Mouse (Mus musculus): ENCODE measurements at regions not wholly inside any gene's neighbourhood (a gene's known extent, or its start where the extent isn't known, plus 50 kb on each side); places are given as distances from the start of the nearest gene placed in this dataset.

DNA sequence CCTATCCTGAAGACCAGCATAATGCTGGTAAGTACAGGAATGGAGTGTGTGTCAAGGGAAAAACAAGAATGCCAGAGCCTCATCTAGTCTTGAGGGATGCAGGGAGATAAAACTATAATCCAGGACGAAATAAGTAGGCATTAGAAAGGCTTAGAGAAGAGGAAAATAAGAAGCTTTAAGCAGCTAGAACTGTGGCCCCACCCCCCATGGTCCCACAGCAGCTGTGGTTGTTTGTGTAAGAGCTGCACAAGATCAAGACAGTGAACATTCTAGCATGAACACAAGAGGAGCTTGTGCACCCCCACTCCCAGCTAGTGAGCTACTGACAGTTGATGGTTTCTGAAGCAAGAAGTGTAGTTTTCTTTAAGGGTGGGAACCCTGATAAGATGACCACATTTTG is 315.9 kb downstream of the Tmem135 start:
- DNase-seq (ENCODE audit: low read depth, low spot score), result peak; percentile 42

- peak; percentile 22 for DNase-seq (ENCODE audit: low read depth, low spot score)
These were observed 317.7 kb downstream of the Tmem135 start for GRCm38 (mm10) chr7:89086348-89086747.

GRCm38 (mm10) chr7:89073939-89074690 is 329.9 kb downstream of the Tmem135 start:
- no peak for DNase-seq (ENCODE audit: low read depth, low spot score)

DNA sequence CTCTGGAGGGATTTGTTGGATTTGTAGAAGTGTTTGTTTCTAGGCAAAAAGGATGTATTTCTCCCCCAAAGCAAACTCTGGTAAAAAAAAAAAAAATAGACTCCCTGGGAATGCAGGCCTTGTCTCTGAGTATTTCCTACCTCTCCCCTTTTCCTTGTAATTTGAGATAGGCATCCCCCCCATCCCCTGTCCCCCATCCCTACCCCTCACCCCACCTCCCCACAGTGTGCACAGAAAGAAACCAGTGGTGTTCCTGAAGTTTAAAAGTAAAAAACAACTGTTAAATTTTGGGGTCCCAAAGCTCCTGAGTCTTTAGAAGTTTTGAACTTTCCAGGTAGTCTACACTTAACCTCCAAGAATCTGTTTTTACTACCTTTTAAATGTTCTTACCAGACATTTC is 334.0 kb downstream of the Tmem135 start:
- DNase-seq (ENCODE audit: low read depth, low spot score), result no peak

- no peak for DNase-seq (ENCODE audit: low read depth, low spot score)
These were observed 339.6 kb downstream of the Tmem135 start for GRCm38 (mm10) chr7:89064462-89064861.

- DNase-seq (ENCODE audit: low read depth, low spot score), result no peak
These were observed 340.4 kb downstream of the Tmem135 start for GRCm38 (mm10) chr7:89063630-89064029.

GRCm38 (mm10) chr7:89054494-89054893 is 349.5 kb downstream of the Tmem135 start:
- DNase-seq (ENCODE audit: low read depth, low spot score), result no peak

DNA sequence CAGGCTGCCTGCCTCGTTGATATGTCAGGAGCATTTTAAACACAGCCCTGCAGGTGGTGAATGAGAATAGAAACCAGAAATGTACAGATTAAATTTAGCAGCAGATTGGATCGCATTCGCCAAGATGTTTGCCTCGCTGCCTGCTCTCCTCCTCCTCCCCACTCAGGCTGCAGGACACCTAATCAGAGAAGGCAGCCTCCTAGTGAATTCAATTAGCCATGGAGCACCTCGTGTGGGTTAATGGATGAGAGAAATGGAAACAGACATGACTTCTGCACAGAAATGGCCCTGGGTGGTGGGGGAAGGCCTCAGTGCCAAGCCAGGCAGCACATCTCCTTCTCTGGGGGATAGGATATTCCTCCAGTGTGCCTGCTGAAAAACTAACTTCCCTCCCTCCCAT is 352.8 kb downstream of the Tmem135 start:
- no peak for DNase-seq (ENCODE audit: low read depth, low spot score)

GRCm38 (mm10) chr7:89046405-89047217 is 357.4 kb downstream of the Tmem135 start:
- DNase-seq (ENCODE audit: low read depth, low spot score), result no peak

DNA sequence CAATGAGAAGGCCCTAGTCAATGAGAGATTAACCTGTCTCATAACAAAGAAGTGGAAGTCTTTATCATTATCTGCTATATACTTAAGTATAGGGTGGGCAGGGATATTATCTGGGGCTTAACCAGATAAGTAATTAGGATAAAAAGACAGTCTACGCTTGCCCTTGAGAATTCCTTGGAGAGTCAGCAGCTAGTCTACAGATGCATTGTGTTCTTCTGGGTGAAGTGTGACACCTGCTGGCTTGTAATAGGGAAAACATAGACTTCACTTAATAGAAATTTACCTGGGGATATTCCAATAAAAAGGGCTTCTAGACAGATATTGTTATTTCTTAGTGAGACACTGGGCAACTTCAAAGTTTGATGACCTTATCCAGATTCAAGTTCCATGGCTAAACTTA is 361.0 kb downstream of the Tmem135 start:
- DNase-seq (ENCODE audit: low read depth, low spot score), result no peak

DNA sequence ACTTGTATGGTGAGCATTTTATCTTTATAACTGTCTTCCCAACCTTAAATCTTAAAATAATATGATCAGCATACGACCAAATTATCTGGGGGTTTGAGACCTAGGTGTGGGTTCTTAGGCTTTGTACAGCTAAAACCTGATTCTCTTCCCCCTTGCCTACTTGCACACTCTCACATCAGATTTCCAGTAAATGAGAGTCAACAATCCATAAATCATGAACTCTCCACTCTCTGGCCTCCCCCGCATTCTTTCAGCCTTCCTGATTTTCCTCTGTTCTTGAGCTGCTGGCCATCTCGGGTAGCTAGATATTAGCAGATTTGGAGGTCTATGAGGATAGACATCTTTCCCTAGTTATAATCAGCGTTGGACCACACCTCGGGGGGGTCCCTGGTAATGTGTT is 362.7 kb downstream of the Tmem135 start:
- DNase-seq (ENCODE audit: low read depth, low spot score), result no peak

- no peak for DNase-seq (ENCODE audit: low read depth, low spot score)
These were observed 363.9 kb downstream of the Tmem135 start for GRCm38 (mm10) chr7:89040139-89040538.

DNA sequence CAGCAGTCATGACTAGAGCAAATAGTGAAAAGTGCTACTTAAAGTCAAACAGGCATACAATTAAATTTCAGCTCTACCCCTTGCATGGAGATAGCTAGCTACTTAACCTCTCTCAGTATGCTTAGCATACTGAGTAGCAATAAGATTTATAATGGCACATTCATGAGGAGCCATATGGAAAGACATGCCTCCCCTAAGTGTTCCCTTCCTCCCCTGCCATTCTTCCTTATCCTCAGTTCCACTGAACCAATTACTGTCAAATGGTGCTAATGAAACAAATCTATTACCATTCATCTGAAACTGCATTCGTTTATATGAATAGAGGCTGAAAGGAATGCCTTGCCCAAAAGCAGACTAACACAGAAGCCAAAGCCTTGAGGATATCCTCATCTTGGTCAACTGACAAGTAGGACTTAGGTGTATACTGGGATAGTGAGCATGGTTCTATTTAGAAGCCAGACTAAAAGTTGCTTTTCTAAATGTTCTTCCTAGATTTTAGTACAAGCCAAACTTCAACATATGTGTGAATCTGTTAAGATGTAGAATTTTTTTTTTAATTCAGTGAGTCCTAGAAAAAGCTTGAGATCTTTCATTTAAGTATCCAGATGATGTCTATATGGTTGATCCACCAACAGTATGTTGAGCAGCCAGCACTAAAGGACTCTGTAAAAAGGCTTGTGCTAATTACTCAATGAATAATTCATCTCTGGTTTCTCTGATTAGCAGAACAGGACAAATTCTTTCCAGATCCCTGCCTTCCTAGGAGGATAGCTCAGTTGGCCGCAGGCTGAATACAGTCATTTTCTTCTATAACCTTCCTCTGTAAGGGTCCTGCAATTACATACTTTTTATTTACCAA is 368.7 kb downstream of the Tmem135 start:
- DNase-seq (ENCODE audit: low read depth, low spot score), result no peak

- DNase-seq (ENCODE audit: low read depth, low spot score), result no peak
These were observed 380.6 kb downstream of the Tmem135 start for GRCm38 (mm10) chr7:89023230-89024030.

- DNase-seq (ENCODE audit: low read depth, low spot score), result no peak
These were observed 405.1 kb downstream of the Tmem135 start for GRCm38 (mm10) chr7:88998815-88999392.

DNA sequence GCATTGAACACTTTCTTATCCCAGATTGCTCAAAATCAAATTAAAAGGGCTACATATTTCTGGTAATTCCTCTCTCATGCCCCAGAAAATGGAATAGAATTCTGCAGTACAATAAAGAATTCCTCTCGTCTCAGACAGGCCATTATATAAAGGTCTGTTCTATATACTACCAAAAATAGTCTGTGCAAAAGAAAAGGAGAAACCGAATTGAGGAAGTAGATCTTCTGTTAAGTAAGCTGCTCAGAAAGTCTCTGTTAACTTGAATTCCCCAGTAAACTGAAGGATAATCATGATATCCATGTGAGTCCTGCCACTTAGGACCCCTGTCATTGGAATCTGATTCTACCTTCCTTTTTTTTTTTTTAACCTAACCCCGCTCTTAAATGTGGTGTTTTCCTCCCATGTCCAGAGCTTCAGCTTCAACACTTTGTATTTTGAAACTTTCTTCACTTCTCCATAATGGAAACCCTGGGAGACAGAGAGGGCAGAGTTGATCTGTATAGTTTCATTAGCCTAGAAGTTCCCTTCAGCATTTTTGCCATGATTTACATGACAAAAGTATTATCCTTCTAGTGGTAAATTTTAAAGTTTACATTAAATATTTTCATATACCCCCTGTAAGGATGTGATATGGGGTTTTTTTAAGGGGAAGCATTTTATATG is 406.1 kb downstream of the Tmem135 start:
- DNase-seq (ENCODE audit: low read depth, low spot score), result no peak

DNA sequence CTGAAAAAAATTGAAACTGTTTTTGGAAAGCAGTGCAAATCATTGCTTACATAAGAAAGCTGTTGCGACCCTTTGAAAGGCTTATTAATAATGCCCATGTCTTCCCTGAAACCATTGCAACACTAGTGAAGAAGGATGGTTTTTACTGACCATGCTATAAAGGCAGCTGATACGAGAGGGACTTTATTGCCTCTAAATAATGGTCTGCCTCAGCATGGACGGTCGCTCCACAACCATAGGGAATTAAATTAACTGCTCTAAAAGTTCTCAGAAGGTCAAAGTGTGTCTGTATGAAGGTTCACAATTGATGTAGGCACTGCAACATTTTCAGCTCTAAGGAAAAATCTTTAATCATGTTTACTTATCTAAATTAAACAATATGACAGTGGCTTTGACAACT is 429.6 kb downstream of the Tmem135 start:
- no peak for DNase-seq (ENCODE audit: low read depth, low spot score)

GRCm38 (mm10) chr7:88960841-88961240 is 443.2 kb downstream of the Tmem135 start:
- DNase-seq (ENCODE audit: low read depth, low spot score), result no peak

DNA sequence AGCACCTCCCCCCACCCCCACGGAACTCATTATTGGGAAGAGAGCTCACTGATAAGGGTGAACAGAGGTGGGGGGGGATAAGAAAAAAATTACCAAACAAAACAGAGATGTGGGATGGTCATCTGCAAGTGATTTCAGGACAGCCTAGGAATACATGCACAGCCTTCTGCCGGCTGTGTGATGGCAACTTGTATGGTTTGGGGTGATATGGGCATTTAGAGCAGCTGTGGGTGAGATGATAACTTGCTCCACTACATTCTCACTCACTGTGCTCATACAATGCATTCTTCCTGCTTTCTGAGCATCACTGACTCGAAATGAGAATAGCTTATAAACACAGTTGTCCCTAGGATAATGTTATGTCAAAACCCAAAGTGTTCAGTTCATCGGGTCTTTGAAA is 443.8 kb downstream of the Tmem135 start:
- DNase-seq (ENCODE audit: low read depth, low spot score), result no peak

All from retina, adult 2 months (tissue).